Mouse (Mus musculus) 3134 (cell line): ENCODE measurements around the gene Nans.
A peak's percentile ranks its signal among the peaks of the same experiment; 100 is the strongest.

ENCODE experiments used
- DNase-seq: peaks from one replicate; pipeline ENCODE4 v3.0.0-alpha.2; 2011; ENCODE audit warnings: low spot score; ENCODE audit not compliant: insufficient read length; ENCODE audit errors: extremely low read depth

Nans gene

DNA sequence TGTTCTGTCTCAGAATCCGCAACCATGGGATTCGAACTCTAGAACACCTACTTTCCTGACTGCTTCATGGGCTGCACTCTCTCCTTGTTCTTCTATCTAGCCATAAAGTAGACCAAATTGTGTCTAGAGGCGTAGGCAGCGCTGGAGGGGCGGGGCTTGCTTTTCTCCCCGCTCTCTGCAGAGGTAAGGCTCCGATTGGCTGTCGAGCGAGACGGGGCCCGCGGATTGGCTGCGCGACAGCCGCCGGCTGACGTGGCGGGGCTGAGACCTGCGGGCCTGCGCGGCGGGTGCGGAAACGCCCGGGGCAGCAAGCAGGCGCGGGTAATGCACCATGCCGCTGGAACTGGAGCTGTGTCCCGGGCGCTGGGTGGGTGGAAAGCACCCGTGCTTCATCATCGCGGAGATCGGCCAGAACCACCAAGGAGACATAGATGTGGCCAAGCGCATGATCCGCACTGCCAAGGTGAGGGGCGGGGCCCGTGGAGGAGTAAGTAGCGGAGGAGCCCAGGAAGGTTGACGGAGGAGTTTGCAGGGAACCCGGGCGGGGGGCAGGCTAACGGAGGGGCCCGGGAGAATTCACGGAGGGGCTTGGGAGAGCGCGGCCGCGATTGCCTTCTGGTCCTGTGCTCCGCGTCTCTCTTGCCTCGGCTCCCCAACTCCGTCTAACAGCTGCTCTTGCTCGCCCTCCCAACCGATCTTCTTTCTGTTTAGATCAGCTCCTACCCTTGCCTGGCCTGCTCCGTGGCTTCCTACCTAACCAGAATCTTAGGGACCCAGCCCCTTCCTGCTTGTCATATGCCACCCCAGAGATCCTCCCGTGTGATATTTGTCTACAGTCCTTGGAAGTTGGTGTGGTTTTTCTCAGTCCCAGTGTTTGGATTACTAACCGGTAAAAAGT lies at the start of gene Nans:
Gene Nans (plus strand): TSS at position 221 of the 898 bp plus-strand sequence.
- DNase-seq, result peak; percentile 98

DNA sequence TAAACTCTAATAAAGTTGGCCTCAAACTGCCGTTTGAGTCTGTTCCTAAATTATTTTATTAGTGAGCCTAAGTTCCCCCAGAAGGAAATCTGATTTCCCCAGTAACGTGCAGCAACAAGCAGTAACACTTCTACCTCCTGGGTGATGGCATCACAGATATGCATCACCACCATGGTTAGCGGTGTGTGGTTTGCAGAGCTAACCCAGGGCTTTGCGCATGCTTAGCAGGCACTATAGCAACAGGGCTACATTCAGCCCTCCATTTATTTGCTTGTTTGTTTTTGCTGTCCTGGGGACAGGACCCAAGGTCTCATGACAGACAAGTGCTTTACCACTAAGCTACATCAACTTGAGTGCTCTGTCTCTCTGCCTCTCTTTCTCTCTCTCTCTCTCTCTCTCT lies 46.5 kb upstream of the Nans start:
- no peak for DNase-seq

GRCm38 (mm10) chr4:46445237-46445945 lies 43.7 kb upstream of the Nans start:
- DNase-seq, result no peak

GRCm38 (mm10) chr4:46447461-46447860 lies 41.6 kb upstream of the Nans start:
- DNase-seq, result no peak

DNA sequence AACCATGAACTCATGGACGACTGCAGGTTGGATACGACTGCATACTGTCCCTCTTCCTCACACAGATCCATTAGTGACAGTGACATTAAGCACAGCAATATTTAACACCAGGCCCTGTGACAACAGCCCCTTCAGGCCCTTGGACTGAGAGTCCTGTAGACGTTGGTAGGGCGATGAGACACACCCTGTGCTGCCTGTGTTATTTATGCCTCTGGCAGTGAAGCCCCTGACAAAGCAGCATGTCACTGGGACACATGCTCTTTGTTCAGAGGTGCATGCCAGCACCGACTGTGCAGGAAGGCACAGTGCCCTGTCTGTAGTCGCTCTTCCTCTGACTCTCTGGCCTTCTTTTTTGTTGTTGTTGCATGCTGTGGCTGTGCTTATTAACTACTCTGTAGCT lies 40.2 kb upstream of the Nans start:
- DNase-seq, result no peak

DNA sequence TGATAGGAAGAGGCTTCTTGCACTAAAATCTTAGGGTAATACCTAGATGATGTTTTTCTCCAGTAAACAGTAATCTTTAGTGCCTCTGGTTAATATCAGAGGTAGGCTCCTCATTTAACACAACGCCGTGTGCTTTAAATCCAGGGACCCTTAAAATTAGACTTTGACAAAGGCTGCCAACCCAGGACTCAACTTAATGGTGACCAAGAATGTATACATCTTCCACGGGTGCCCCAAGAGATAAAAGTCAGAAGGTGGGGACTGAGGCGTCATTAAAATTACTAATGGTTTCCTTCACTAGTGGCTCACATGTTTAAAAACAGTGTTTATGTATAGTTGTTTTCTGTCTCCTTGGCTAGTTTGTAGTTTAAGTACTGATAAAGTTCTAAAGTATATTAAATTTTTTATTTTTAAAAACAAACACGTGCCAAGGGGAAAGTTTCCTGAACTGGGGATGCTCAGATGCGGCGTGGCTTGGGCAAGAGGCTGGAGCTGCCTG lies 39.0 kb upstream of the Nans start:
- DNase-seq, result no peak

DNA sequence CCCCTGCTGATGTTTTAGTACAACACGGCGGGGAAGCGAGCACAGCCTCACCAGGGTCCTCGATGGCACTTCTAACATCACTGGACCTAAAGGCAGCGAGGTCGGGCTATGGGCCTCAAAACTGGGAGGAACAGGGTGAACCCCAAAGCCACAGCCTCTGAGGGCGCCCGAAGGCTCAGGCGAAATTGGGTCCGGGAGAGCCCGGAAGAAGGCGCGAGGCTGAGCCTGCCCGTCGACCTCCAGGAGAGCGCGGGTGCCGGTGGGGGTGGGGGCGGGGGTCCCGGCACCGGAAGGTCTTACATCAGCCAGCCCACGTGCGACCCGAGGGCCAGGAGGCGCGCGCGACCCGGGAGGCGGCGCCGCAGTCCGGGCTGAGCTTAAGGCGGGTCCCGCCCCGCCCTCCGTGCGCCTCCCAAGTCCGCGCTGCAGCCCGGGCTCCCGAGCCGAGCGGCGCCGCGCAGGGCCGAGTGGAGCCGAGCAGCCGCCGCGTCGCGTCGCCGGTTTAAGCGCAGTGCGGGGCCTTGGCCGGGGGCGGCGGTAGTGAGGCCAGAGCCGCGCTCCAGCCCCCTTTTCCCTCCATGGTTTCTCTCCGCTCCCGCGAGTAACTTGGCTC lies 38.4 kb upstream of the Nans start, which contains the start of gene Anp32b:
Gene Anp32b (plus strand): TSS at position 384 of the 613 bp plus-strand sequence.
- peak; percentile 98 for DNase-seq

- peak; percentile 82 for DNase-seq
Measured at GRCm38 (mm10) chr4:46451240-46451757, 37.7 kb upstream of the Nans start.

- peak; percentile 73 for DNase-seq
Measured at GRCm38 (mm10) chr4:46451758-46452480, 37.1 kb upstream of the Nans start.

DNA sequence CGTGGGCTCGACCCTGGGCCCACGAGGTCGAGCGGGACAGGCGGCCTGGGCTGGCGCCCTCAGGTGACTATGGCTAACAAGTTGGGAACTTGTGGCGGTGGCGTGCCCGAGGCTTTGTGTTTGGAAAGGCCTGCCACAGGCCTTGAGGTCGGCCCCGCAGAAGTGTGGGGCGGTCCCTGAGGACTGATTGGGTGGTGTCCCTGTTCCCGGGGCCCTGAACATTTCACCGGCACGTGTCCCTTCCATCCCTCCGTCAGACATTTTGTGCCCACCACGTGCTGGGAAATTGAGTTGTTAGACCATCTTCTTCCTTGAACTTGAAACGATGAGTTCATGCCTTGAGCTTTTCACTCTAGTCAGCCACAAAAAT lies 36.6 kb upstream of the Nans start:
- peak; percentile 88 for DNase-seq

DNA sequence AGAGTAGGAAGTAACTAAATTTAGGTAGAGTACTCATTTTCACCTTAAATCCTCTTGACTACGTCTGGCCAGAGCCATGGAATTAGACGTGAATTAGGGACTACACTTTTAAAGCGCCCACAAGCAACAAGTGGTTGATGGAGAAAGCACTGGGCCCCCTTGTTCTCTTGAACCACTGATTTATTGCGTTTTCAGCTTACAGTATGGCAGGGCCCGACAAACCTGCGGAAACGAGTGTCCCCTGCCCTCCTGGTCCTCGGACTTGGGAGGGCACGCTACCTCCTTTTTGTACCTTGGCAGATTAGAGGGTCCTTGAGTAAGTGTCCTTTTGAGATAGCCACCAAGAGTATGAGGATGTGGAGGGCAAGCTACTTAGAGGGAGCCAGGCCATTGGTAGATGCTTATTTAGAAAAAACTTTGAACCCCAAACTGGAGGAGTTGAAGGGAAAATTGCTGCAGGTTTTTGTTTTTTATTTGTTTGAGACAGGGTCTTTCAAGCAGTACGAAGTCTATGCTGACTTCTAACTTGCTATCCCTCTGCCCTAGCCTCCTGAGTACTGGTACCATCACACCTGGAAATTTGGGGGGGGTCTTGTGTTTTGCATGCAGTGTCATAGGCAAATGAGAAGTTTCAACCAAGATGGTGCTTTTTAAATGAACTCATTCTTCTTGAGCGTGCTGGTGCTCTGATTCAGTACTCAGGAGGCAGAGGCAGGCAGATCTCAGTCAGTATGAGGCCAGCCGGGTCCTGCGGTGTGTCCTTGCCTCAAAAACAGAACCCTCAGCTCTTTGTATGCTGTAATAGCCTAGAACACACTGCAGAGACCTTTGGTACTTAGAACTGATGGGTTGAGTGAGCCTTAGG lies 36.0 kb upstream of the Nans start:
- no peak for DNase-seq

DNA sequence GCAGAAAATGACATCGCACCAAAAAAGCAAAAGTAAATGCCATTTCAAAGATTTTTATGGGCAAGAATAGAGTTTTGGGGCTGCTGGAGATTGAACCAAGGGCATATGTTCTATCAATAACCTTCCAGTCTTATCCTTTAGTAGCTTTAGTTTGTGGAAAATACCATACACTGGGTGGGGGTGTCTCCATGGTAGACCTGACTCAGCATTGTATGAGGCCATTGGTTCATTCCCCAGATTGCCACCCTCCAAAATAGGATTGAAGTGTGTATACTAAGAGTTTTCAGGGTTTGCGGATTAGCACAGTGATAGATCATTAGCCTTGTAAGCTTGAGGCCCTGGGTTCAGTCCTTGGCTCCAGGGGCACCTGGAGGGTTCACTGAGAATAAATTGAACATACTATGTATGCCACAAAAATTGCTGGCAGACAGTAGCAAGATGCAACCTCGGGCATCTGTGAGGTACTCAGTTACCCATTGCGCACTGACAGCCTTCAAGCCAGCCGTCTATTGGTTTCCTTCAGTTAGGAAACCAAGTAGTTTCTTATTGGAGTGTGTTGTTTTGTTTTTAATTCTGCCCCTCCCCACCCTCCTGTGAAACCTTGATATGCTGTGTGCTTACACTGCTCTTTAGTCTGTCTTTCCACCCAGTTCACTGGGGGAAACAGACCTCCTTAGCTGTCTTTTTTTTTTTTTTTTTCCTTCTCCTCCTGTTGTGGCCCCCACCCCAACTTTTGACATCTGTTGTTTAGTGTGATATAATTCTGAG lies 34.8 kb upstream of the Nans start:
- no peak for DNase-seq

GRCm38 (mm10) chr4:46456762-46457161 lies 32.3 kb upstream of the Nans start:
- no peak for DNase-seq

GRCm38 (mm10) chr4:46457186-46457585 lies 31.9 kb upstream of the Nans start:
- no peak for DNase-seq

- DNase-seq, result no peak
Measured at GRCm38 (mm10) chr4:46458411-46458810, 30.6 kb upstream of the Nans start.

- no peak for DNase-seq
Measured at GRCm38 (mm10) chr4:46463130-46463830, 25.8 kb upstream of the Nans start.

DNA sequence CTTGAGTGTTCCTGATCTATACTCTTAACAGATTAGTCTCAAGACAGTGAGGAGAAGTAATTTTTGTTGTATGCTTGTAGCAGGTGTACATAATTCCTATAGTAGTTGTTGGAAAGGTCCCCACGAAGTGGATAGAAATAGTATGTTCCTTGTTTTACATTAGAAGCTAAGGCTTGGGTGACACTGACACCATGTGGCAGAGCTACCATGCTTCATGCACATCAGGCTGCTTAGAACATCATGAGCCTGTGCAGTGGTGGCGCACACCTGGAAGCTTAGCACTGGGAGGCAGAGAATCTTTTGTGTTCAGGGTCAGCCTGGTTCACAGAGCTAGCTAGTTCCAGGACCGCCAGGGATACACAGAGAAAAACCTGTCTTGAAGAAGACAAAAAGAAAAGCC lies 23.3 kb upstream of the Nans start:
- DNase-seq, result no peak

DNA sequence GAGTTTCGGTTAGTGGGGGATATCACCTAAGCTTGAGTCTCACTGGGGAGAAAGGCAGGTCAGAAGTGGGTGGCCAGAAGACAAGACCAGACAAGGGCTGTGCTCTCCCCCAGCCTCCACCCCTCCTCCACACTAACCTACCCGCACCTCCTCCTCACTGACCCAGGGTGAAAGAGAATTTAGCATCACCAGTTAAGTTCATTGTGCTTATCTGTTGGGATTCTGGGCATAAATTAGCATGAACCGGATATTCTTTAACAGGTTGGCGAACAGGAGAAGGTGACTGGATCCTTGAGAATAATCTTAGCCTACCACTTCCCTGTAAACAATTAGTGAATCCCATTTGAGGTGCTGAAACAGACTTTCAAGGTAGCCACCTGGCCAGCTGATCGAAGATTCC lies 13.9 kb upstream of the Nans start:
- DNase-seq, result no peak
